Mouse (Mus musculus): ENCODE results near the gene Mief1. TPM values are rescaled to one million over a fixed set of nuclear protein-coding genes. Genes with fewer than 3 reads are reported as not detected.

Mief1 gene
- polyA plus RNA-seq, 1 experiment from 2014 or later, result 13.2 TPM

GRCm38 (mm10) chr15:80223751-80224150 lies 10.1 kb upstream of the Mief1 start:
- TF ChIP-seq EP300 (IDR thresholded peaks at IDR 0.05) (no peak), CTCF (IDR thresholded peaks at IDR 0.05) (no peak)
- Histone ChIP-seq H3K27me3 (replicated peaks; ENCODE audit: insufficient read depth, low read length) (no peaks in the 10 kb centered on the region), H3K27ac (ENCODE audit: low read length) (no peak overlapping the region), H3K4me3 (ENCODE audit: low read depth, low read length) (no peak overlapping the region), H3K9me3 (ENCODE audit: low read length) (no peaks in the 10 kb centered on the region), H3K9ac (replicated peaks; ENCODE audit: low read depth) (no peak overlapping the region), H3K4me1 (ENCODE audit: insufficient read depth, low read depth, low read length) (no peaks in the 10 kb centered on the region), H3K4me2 (replicated peaks; ENCODE audit: low read depth, low read length) (no peak overlapping the region), H3K36me3 (ENCODE audit: insufficient read depth, low read length) (no peaks in the 10 kb centered on the region)
- ATAC-seq (no peak), DNase-seq (ENCODE audit: low spot score) (no peak)
- WGBS, result 84% methylated on average over 7 of the region's 7 CpGs

- DNase-seq (ENCODE audit: low spot score) (peak; percentile 82), ATAC-seq (peak; percentile 88)
- Histone ChIP-seq H3K4me2 (replicated peaks; ENCODE audit: low read depth, low read length) (no peak overlapping the region), H3K9me3 (ENCODE audit: low read length) (no peaks in the 10 kb centered on the region), H3K4me1 (ENCODE audit: insufficient read depth, low read depth, low read length) (no peaks in the 10 kb centered on the region), H3K9ac (replicated peaks; ENCODE audit: low read depth) (no peak overlapping the region), H3K27me3 (replicated peaks; ENCODE audit: insufficient read depth, low read length) (no peaks in the 10 kb centered on the region), H3K27ac (ENCODE audit: low read length) (no peak overlapping the region), H3K4me3 (ENCODE audit: low read depth, low read length) (no peak overlapping the region), H3K36me3 (ENCODE audit: insufficient read depth, low read length) (no peaks in the 10 kb centered on the region)
- WGBS, result 18% methylated on average over 9 of the region's 9 CpGs
- TF ChIP-seq CTCF (IDR thresholded peaks at IDR 0.05) (peak; percentile 95), EP300 (IDR thresholded peaks at IDR 0.05) (no peak)
Observed at GRCm38 (mm10) chr15:80225208-80225607, 8.6 kb upstream of the Mief1 start.

DNA sequence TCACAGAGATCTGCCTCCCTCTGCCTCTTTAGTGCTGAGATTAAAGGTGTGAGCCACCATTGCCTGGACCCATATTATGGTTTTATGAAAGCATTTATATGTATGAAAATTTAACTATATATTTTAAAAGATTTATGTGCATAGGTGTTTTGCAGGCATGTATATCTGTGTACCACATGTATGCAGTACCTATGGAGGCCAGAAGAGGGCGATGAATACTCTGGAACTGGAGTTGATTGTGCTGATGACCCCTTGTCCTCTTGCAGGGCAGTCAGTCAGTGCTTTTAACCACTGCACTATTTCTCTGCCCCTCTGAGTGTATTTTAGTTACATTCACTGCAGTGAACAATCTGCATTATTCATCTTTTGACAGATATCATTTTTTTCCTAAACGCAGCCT lies 8.0 kb upstream of the Mief1 start:
- Histone ChIP-seq H3K4me2 (replicated peaks; ENCODE audit: low read depth, low read length) (no peak overlapping the region), H3K4me3 (ENCODE audit: low read depth, low read length) (no peak overlapping the region), H3K9me3 (ENCODE audit: low read length) (no peaks in the 10 kb centered on the region), H3K4me1 (ENCODE audit: insufficient read depth, low read depth, low read length) (no peaks in the 10 kb centered on the region), H3K9ac (replicated peaks; ENCODE audit: low read depth) (no peak overlapping the region), H3K27me3 (replicated peaks; ENCODE audit: insufficient read depth, low read length) (no peaks in the 10 kb centered on the region), H3K27ac (ENCODE audit: low read length) (no peak overlapping the region), H3K36me3 (ENCODE audit: insufficient read depth, low read length) (no peaks in the 10 kb centered on the region)
- 46% methylated on average over 2 of the region's 2 CpGs for WGBS
- TF ChIP-seq EP300 (IDR thresholded peaks at IDR 0.05) (no peak), CTCF (IDR thresholded peaks at IDR 0.05) (peak; percentile 82)
- ATAC-seq (peak; percentile 81), DNase-seq (ENCODE audit: low spot score) (peak; percentile 82)

DNA sequence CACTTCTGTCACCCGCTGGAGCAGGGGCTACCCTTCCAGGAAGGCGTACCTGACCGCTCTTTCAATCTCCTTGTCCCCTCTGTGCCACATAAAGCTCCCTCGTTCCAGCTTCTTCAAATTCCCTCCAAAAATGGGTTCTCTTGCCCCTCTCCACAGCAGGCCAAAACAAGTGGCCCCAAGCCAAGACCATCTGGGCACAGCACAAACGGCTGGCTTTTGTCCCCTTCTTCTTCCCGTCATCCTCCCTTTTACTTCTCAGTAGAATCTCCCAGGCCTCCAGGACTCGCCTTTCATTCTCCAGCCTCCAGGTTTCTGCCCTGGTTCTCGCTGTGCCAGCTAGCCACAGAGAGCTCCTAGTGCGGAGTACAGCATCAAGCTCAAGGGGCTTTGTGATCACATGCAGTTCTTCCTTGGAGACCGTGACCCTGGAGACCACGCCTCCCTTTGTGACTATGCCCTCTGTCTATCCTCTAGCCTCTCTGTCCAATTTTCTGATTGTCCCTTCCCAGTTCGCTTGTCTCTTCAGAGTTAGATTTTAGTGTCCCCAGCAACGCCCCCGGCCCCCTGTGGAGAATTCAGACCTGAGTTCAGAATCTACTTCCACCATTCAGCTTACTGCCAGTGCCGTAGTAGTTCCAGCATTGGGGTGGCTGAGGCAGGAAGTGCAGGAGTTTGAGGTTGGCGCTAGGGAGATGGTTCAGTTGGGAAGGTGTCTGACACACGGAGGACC lies 5.6 kb upstream of the Mief1 start:
- 74% methylated on average over 17 of the region's 17 CpGs for whole genome bisulfite sequencing
- no peak for TF ChIP-seq CTCF (IDR thresholded peaks at IDR 0.05)
- no peak for TF ChIP-seq EP300 (IDR thresholded peaks at IDR 0.05)
- no peaks in the 10 kb centered on the region for H3K36me3 ChIP-seq (ENCODE audit: insufficient read depth, low read length)
- H3K4me2 ChIP-seq (replicated peaks; ENCODE audit: low read depth, low read length), result no peak overlapping the region
- DNase-seq (ENCODE audit: low spot score) (no peak), ATAC-seq (no peak)
- peaks cover under 1% of the 10 kb centered on the region; the same call in 1 of the 2 replicates for H3K4me1 ChIP-seq (ENCODE audit: insufficient read depth, low read depth, low read length)
- H3K9ac ChIP-seq (replicated peaks; ENCODE audit: low read depth), result no peak overlapping the region
- H3K27ac ChIP-seq (ENCODE audit: low read length), result no peak overlapping the region
- H3K9me3 ChIP-seq (ENCODE audit: low read length), result no peaks in the 10 kb centered on the region
- H3K4me3 ChIP-seq (ENCODE audit: low read depth, low read length), result no peak overlapping the region
- H3K27me3 ChIP-seq (replicated peaks; ENCODE audit: insufficient read depth, low read length), result no peaks in the 10 kb centered on the region

DNA sequence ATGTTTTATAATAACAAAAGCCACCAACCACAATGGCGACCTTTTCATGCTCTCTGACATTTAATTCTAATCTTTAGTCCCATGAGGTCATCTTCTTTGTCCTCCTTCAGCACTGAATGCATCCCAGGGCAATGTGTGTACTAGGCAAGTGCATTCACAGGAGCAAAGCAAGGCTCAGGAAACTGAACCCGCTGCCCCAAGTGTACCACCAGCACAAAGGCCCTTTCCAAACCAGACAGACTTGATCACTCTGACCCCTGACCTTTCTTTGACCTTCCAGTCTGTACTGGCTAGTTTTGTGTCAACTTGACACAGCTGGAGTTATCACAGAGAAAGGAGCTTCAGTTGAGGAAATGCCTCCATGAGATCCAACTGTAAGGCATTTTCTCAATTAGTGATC lies 1.5 kb upstream of the Mief1 start:
- H3K4me3 ChIP-seq (ENCODE audit: low read depth, low read length), result no peak overlapping the region
- ATAC-seq (no peak), DNase-seq (ENCODE audit: low spot score) (no peak)
- H3K27me3 ChIP-seq (replicated peaks; ENCODE audit: insufficient read depth, low read length), result no peaks in the 10 kb centered on the region
- H3K4me2 ChIP-seq (replicated peaks; ENCODE audit: low read depth, low read length), result no peak overlapping the region
- H3K4me1 ChIP-seq (ENCODE audit: insufficient read depth, low read depth, low read length), result peaks cover 13% of the 10 kb centered on the region; the same call in 1 of the 2 replicates
- no peaks in the 10 kb centered on the region for H3K9me3 ChIP-seq (ENCODE audit: low read length)
- no peak overlapping the region for H3K9ac ChIP-seq (replicated peaks; ENCODE audit: low read depth)
- no peak overlapping the region for H3K27ac ChIP-seq (ENCODE audit: low read length)
- WGBS, result 67% methylated on average over 2 of the region's 2 CpGs
- 0 out of 2 replicates have a peak, but pooled peaks cover 4% of the 10 kb centered on the region for H3K36me3 ChIP-seq (ENCODE audit: insufficient read depth, low read length)
- TF ChIP-seq CTCF (IDR thresholded peaks at IDR 0.05), result no peak
- TF ChIP-seq EP300 (IDR thresholded peaks at IDR 0.05), result no peak

GRCm38 (mm10) chr15:80233053-80233452 lies 765 bp upstream of the Mief1 start:
- 0 out of 2 replicates have a peak, but pooled peaks cover 7% of the 10 kb centered on the region for H3K36me3 ChIP-seq (ENCODE audit: insufficient read depth, low read length)

More at GRCm38 (mm10) chr15:80233053-80233452, 765 bp upstream of the Mief1 start:
- Histone ChIP-seq H3K4me1 (ENCODE audit: insufficient read depth, low read depth, low read length) (peaks cover 13% of the 10 kb centered on the region; the same call in 1 of the 2 replicates), H3K4me2 (replicated peaks; ENCODE audit: low read depth, low read length) (peak overlapping the region; percentile 71; the same call in 1 of the 2 replicates), H3K27me3 (replicated peaks; ENCODE audit: insufficient read depth, low read length) (no peaks in the 10 kb centered on the region), H3K27ac (ENCODE audit: low read length) (peak overlapping the region; percentile 81), H3K9ac (replicated peaks; ENCODE audit: low read depth) (0 out of 2 replicates have a peak overlapping the region, but pooled peaks have one; percentile 23), H3K4me3 (ENCODE audit: low read depth, low read length) (no peak overlapping the region), H3K9me3 (ENCODE audit: low read length) (no peaks in the 10 kb centered on the region)
- 64% methylated on average over 4 of the region's 4 CpGs for WGBS
- DNase-seq (ENCODE audit: low spot score) (no peak), ATAC-seq (no peak)
- TF ChIP-seq CTCF (IDR thresholded peaks at IDR 0.05) (no peak), EP300 (IDR thresholded peaks at IDR 0.05) (no peak)
